Mouse (Mus musculus) intestine, postnatal 0 days (tissue): ENCODE results near the gene Atp6v1fnb. TPM values are rescaled to one million over a fixed set of nuclear protein-coding genes. Genes with fewer than 3 reads are reported as not detected.
A peak's percentile ranks its signal among the peaks of the same experiment; 100 is the strongest.

ENCODE experiments used
- ATAC-seq: fragments of 200-750 bp; cut with Nextera tagmentation; 2 replicates; pipeline ENCODE4 v1.8.0; 2017; ENCODE audit warnings: mild to moderate bottlenecking, moderate TSS enrichment, moderate library complexity
- H3K27ac ChIP-seq: fragments of 300-500 bp; sonication (generic); 2 replicates; pipeline ENCODE4 v1.5.1; 2014; ENCODE audit warnings: mild to moderate bottlenecking, low read depth, low read length, moderate library complexity
- H3K27me3 ChIP-seq: fragments of 300-500 bp; sonication (generic); replicated peaks from 2 replicates; pipeline ENCODE4 v1.6.1; 2014; ENCODE audit warnings: low read length, mixed read lengths; ENCODE audit not compliant: control insufficient read depth, insufficient read depth
- H3K36me3 ChIP-seq: fragments of 300-500 bp; sonication (generic); 2 replicates; pipeline ENCODE4 v1.6.1; 2014; ENCODE audit warnings: mild to moderate bottlenecking, moderate library complexity; ENCODE audit not compliant: control insufficient read depth, insufficient read depth
- H3K4me1 ChIP-seq: fragments of 300-500 bp; sonication (generic); replicated peaks from 2 replicates; pipeline ENCODE4 v1.6.1; 2014; ENCODE audit warnings: antibody characterized with exemption, low read length, mixed read lengths; ENCODE audit not compliant: control insufficient read depth, insufficient read depth
- H3K4me2 ChIP-seq: fragments of 300-500 bp; sonication (generic); replicated peaks from 2 replicates; pipeline ENCODE4 v1.6.1; 2014; ENCODE audit warnings: low read depth, mild to moderate bottlenecking, moderate library complexity
- H3K4me3 ChIP-seq: fragments of 300-500 bp; sonication (generic); 2 replicates; pipeline ENCODE4 v1.5.1; 2014; ENCODE audit warnings: low read depth, low read length
- H3K9ac ChIP-seq: fragments of 300-500 bp; sonication (generic); 2 replicates; pipeline ENCODE4 v1.6.1; 2014; ENCODE audit warnings: mild to moderate bottlenecking, low read depth, low read length
- H3K9me3 ChIP-seq: fragments of 300-500 bp; sonication (generic); 2 replicates; pipeline ENCODE4 v1.6.1; 2016; ENCODE audit warnings: mixed run types; ENCODE audit not compliant: control insufficient read depth
- CTCF ChIP-seq: sonication (generic); IDR thresholded peaks from 2 replicates; pipeline ENCODE4 v1.5.1; 2016; ENCODE audit warnings: low read depth, mild to moderate bottlenecking, control low read depth, antibody characterized with exemption, moderate library complexity
- WGBS: fragments of 180-500 bp; shearing (Covaris S2); extraction: QIAGEN DNeasy Blood & Tissue Kit; methylation state at CpG from one replicate; pipeline ENCODE4 v1.1.7; 2014; 5-methylcytosine and 5-hydroxymethylcytosine counted together
- polyA plus RNA-seq: library from polyadenylated mRNA; unstranded; fragments of >200 nt; fragmentation: Nextera tagmentation; extraction: Ambion mirVana; gene quantifications from 2 replicates; pipeline ENCODE4 v1.2.1, GENCODE M21; 2015

Gene Atp6v1fnb
- polyA plus RNA-seq, 1 experiment from 2014 or later, result not detected

DNA sequence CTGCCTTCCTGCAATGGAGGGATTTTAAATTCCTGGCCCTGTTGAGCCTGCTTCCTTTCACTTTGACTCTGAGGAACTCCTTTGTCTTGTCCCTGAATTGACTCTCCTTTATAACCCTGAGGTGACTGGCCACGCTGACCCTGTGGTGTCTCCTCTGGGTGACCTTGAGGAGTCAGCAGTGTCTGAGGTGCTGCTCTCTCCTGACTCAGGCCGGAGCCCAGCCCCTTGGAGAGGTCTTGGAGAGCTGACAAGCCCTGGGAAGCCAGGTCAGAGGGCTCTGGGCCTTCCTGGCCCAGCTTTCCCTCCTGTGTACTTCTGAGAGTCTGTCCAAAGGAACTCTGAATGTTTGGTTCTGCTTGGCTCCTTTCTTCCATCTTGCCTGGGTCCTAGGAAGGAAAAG, 3.5 kb downstream of the Atp6v1fnb start:
- Histone ChIP-seq H3K4me2 (no peak overlapping the region; the same call in 1 of the 2 replicates), H3K27me3 (no peaks in the 10 kb centered on the region), H3K4me1 (no peaks in the 10 kb centered on the region), H3K9ac (no peak overlapping the region), H3K36me3 (peaks cover 21% of the 10 kb centered on the region), H3K4me3 (no peak overlapping the region), H3K9me3 (no peaks in the 10 kb centered on the region), H3K27ac (no peak overlapping the region)
- TF ChIP-seq CTCF, result no peak
- WGBS, result 76% methylated on average over 2 of the region's 2 CpGs
- no peak for ATAC-seq

DNA sequence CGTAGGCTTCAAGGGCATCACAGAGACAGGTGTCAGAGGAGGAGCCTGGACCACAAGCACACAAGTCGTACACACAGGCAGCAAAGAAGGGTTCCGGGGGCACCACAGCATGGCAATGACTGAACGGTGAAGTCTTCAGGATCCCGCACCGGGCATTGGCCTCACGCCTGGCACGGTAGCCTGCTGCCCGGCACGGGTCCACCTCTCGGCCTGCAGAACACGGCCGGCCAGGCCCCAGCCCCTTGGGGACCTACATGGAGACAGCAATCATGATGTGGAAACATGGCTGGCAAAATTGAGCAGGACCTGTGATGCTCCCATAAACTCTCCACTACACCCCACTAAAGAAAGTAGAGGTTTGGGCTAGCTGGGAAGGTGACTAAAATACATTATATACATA, 11.5 kb downstream of the Atp6v1fnb start:
- WGBS, result 93% methylated on average over 13 of the region's 13 CpGs
- Histone ChIP-seq H3K9ac (no peak overlapping the region), H3K9me3 (no peaks in the 10 kb centered on the region), H3K4me1 (peaks cover 7% of the 10 kb centered on the region; the same call in 1 of the 2 replicates), H3K4me3 (no peak overlapping the region), H3K36me3 (no peaks in the 10 kb centered on the region), H3K4me2 (no peak overlapping the region), H3K27me3 (no peaks in the 10 kb centered on the region), H3K27ac (no peak overlapping the region)
- ATAC-seq, result no peak
- no peak for TF ChIP-seq CTCF

DNA sequence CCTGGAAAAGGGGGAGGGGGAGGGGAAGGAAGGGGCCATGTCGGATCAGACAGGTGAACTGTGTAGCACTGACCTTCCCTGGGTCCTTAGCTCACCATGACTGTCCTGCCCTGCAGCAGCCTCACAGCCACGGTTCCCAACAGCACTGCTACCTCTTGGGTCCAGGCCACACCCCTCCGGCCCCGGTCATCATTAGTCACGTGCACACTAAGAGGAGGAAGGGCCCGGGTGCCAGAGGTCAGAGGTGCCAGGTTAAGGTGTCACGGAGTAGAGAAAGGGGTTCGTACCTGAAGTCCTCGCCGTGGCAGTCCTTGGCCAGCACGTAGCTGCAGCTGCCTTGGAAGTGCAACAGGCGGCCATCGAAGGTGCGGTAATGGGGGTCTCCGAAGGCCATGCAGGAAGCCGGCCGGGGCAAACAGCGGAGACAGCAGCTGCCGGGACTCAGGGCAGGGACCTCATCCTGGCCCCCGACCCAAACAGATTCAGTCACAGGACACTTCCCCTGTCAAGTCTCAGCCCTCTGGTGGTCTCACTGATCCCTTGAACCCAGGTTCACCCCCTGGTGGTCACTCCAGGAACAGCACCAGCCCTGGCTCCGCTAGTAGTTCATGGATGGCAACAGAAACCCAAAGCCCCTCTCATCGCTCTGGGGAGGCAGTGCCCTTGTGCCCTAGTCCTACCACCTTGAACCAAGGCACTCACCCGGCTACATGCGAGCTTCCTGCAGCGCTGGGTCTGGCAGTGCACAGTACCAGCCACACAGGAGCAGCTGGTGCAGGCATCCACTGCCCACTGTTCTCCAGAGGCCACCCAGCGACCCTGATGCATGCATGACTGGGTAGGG, 13.7 kb downstream of the Atp6v1fnb start:
- peak; percentile 60 for ATAC-seq
- Histone ChIP-seq H3K36me3 (no peaks in the 10 kb centered on the region), H3K27ac (no peak overlapping the region), H3K4me2 (peak overlapping the region; percentile 82), H3K4me1 (peaks cover 7% of the 10 kb centered on the region; the same call in 1 of the 2 replicates), H3K9ac (0 out of 2 replicates have a peak overlapping the region, but pooled peaks have one; percentile 19), H3K9me3 (no peaks in the 10 kb centered on the region), H3K27me3 (no peaks in the 10 kb centered on the region), H3K4me3 (peak overlapping the region; percentile 38)
- WGBS, result 10% methylated on average over 26 of the region's 26 CpGs
- TF ChIP-seq CTCF, result peak; percentile 92

DNA sequence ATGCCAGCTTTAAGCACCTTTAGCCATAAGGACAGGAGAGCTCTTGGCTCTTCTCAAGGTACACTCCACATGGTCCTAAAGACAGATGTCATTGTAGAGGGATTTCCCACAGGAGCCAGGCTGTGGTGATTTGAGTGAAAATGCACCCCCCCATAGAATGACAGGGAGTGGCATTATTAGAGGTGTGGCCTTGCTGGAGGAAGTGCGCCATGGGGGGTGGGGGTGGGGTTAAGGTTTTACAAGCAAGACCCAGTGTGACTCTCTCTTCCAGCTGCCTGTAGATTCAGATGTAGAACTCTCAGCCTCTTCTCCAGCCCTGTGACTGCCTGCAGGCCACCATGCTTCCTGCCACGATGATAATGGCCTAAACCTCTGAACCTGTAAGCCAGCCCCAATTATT, 14.7 kb downstream of the Atp6v1fnb start:
- H3K36me3 ChIP-seq, result no peaks in the 10 kb centered on the region
- H3K4me3 ChIP-seq, result no peak overlapping the region
- no peak overlapping the region for H3K27ac ChIP-seq
- ATAC-seq, result no peak
- no peak overlapping the region for H3K4me2 ChIP-seq
- H3K9me3 ChIP-seq, result no peaks in the 10 kb centered on the region
- 62% methylated on average over 2 of the region's 2 CpGs for WGBS
- H3K27me3 ChIP-seq, result no peaks in the 10 kb centered on the region
- H3K9ac ChIP-seq, result no peak overlapping the region
- peaks cover 7% of the 10 kb centered on the region; the same call in 1 of the 2 replicates for H3K4me1 ChIP-seq
- no peak for TF ChIP-seq CTCF

DNA sequence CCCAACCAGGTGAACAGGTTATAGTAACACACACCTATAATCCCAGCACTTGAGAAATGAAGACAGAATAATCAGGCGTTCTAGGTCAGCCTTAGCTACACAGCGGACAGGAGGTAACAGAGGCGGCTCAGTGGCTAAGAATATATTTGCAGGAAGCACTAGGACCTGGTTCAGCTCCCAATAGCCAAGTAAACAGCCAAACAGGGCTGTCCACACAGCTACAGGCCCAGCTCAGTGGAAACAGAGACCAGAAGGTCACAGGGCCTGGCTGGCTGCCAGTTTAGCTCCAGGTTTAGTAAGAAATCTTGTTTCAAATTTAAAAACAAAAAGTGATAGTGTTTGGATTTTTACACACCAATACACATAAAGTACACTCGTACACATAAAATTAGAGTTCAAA, 22.9 kb downstream of the Atp6v1fnb start:
- no peaks in the 10 kb centered on the region for H3K9me3 ChIP-seq
- H3K4me2 ChIP-seq, result no peak overlapping the region
- 81% methylated on average over 4 of the region's 4 CpGs for WGBS
- ATAC-seq, result no peak
- H3K4me1 ChIP-seq, result no peaks in the 10 kb centered on the region
- H3K36me3 ChIP-seq, result 0 out of 2 replicates have a peak, but pooled peaks cover 2% of the 10 kb centered on the region
- H3K27me3 ChIP-seq, result 0 out of 2 replicates have a peak, but pooled peaks cover 4% of the 10 kb centered on the region
- TF ChIP-seq CTCF, result no peak
- H3K9ac ChIP-seq, result no peak overlapping the region
- no peak overlapping the region for H3K4me3 ChIP-seq
- H3K27ac ChIP-seq, result no peak overlapping the region

DNA sequence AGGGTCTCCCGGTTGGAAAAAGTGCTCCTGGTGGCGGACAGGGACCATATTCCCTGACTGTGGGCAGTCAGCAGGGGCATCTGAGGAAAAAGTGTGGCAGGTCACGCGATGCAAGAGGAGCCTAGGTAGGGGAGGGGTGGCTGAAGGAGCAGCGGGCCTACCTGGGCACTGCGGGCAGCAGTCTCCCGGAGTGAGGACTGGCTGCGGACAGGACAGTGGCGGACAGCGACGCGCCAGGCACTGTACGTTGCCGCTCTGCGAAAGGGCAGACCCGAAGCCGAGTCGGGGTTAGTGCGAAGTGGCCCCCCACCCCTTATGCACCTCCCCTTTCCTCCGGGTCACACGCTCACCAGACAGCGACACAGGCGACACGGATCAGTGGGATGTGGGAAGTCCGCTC, 25.0 kb downstream of the Atp6v1fnb start:
- WGBS, result 30% methylated on average over 25 of the region's 25 CpGs
- H3K4me1 ChIP-seq, result no peaks in the 10 kb centered on the region
- H3K36me3 ChIP-seq, result 0 out of 2 replicates have a peak, but pooled peaks cover 2% of the 10 kb centered on the region
- no peak for ATAC-seq
- no peak overlapping the region for H3K27ac ChIP-seq
- no peaks in the 10 kb centered on the region for H3K9me3 ChIP-seq
- H3K4me3 ChIP-seq, result no peak overlapping the region
- no peak overlapping the region for H3K4me2 ChIP-seq
- 0 out of 2 replicates have a peak, but pooled peaks cover 4% of the 10 kb centered on the region for H3K27me3 ChIP-seq
- H3K9ac ChIP-seq, result no peak overlapping the region
- no peak for TF ChIP-seq CTCF
